Mouse (Mus musculus) lung, embryonic 14.5 days (tissue): ENCODE measurements around the gene Fundc1. TPM values are rescaled to one million over a fixed set of nuclear protein-coding genes. Genes with fewer than 3 reads are reported as not detected.
"Not testable (repeated sequence)": the region's sequence is repeated elsewhere in the genome, so short reads cannot be mapped to it uniquely, and the experiment has no call there.

Experiments
- ATAC-seq: fragments of 200-750 bp; cut with Nextera tagmentation; 2 replicates; pipeline ENCODE4 v1.8.0; 2017; ENCODE audit warnings: mild to moderate bottlenecking, moderate TSS enrichment, moderate library complexity; ENCODE audit not compliant: insufficient read depth
- DNase-seq: peaks from one replicate; pipeline ENCODE4 v3.0.0-alpha.2; 2015
- H3K27ac ChIP-seq: fragments of 300-500 bp; sonication (generic); 2 replicates; pipeline ENCODE4 v1.5.1; 2014; ENCODE audit warnings: low read depth, mild to moderate bottlenecking, moderate library complexity
- H3K27me3 ChIP-seq: fragments of 300-500 bp; sonication (generic); 2 replicates; pipeline ENCODE4 v1.6.1; 2014; ENCODE audit warnings: low read length, control low read depth; ENCODE audit not compliant: insufficient read depth
- H3K36me3 ChIP-seq: fragments of 300-500 bp; sonication (generic); 2 replicates; pipeline ENCODE4 v1.6.1; 2014; ENCODE audit warnings: control low read depth; ENCODE audit not compliant: insufficient read depth
- H3K4me1 ChIP-seq: fragments of 300-500 bp; sonication (generic); 2 replicates; pipeline ENCODE4 v1.6.1; 2014; ENCODE audit warnings: antibody characterized with exemption, control low read depth; ENCODE audit not compliant: insufficient read depth
- H3K4me2 ChIP-seq: fragments of 300-500 bp; sonication (generic); 2 replicates; pipeline ENCODE4 v1.6.1; 2014; ENCODE audit warnings: mild to moderate bottlenecking
- H3K4me3 ChIP-seq: fragments of 300-500 bp; sonication (generic); 2 replicates; pipeline ENCODE4 v1.5.1; 2014; ENCODE audit warnings: low read depth, low read length
- H3K9ac ChIP-seq: fragments of 300-500 bp; sonication (generic); 2 replicates; pipeline ENCODE4 v1.6.1; 2014
- H3K9me3 ChIP-seq: fragments of 300-500 bp; sonication (generic); 2 replicates; pipeline ENCODE4 v1.6.1; 2016; ENCODE audit warnings: low read depth, low read length, control low read depth
- CTCF ChIP-seq: IDR thresholded peaks from 2 replicates; pipeline ENCODE4 v1.5.1; 2016; ENCODE audit warnings: antibody characterized with exemption, low read depth
- WGBS: fragments of 180-500 bp; shearing (Covaris S2); extraction: QIAGEN DNeasy Blood & Tissue Kit; methylation state at CpG from one replicate; pipeline ENCODE4 v1.1.7; 2014; 5-methylcytosine and 5-hydroxymethylcytosine counted together
- polyA plus RNA-seq: library from polyadenylated mRNA; unstranded; fragments of >200 nt; fragmentation: Nextera tagmentation; extraction: Ambion mirVana; gene quantifications from 2 replicates; pipeline ENCODE4 v1.2.1, GENCODE M21; 2014

Fundc1 gene
- polyA plus RNA-seq, 1 experiment from 2014 or later: 66.7 TPM

DNA sequence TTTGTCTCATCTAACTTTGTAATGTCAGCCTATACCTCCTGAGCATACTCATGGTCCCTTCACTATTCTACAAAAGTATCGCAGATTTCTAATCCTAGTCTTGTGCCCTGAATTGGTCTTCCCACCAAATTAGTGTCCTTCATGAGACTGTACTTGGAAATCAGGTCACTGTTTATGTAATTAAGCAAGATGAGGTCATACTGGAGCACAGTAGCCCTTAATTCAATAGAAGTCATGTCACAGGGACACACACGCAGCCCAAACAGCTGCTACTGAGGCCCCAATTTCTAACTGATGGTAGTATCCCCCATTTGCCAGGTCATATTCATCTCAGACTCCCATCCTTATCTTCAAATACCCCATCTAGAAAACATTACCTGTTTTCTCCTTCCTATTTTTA, 3.5 kb downstream of the Fundc1 start:
- 86% methylated on average over 2 of the region's 2 CpGs for WGBS
- Histone ChIP-seq H3K36me3 (no peaks in the 10 kb centered on the region), H3K4me3 (no peak overlapping the region), H3K27ac (no peak overlapping the region), H3K4me1 (no peaks in the 10 kb centered on the region), H3K4me2 (no peak overlapping the region), H3K27me3 (no peaks in the 10 kb centered on the region), H3K9ac (no peak overlapping the region), H3K9me3 (no peaks in the 10 kb centered on the region)
- no peak for ATAC-seq
- no peak for TF ChIP-seq CTCF
- no peak for DNase-seq

GRCm38 (mm10) chrX:17565743-17566142, 6.4 kb downstream of the Fundc1 start:
- Histone ChIP-seq H3K4me3 (no peak overlapping the region), H3K4me1 (no peaks in the 10 kb centered on the region), H3K9ac (no peak overlapping the region), H3K36me3 (no peaks in the 10 kb centered on the region), H3K27ac (no peak overlapping the region), H3K27me3 (no peaks in the 10 kb centered on the region), H3K9me3 (no peaks in the 10 kb centered on the region), H3K4me2 (no peak overlapping the region)
- ATAC-seq: no peak
- no peak for DNase-seq
- TF ChIP-seq CTCF: no peak

DNA sequence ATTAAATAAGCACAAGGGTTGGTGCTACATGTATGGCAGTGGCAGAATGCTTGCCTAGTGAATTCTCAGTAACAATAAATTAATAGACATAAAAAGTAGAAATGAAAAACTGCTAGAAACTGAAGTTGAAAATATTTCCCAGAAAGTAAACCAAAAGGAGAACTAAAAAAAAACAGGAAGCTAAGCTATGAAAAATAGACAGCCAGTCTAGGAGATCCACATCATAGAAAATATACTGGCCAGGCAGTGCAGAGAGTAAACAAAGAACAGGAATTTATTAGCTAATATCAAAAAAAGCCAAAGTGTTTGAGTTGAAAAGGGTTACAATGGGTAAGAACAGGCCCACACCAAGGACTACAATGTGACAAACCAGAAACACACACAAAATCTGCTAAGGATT, 7.4 kb downstream of the Fundc1 start:
- DNase-seq: no peak
- no peak overlapping the region for H3K4me3 ChIP-seq
- no peak overlapping the region for H3K4me2 ChIP-seq
- TF ChIP-seq CTCF: no peak
- no peaks in the 10 kb centered on the region for H3K4me1 ChIP-seq
- no peaks in the 10 kb centered on the region for H3K36me3 ChIP-seq
- H3K9ac ChIP-seq: no peak overlapping the region
- no peaks in the 10 kb centered on the region for H3K27me3 ChIP-seq
- no peaks in the 10 kb centered on the region for H3K9me3 ChIP-seq
- no peak for ATAC-seq
- H3K27ac ChIP-seq: no peak overlapping the region

DNA sequence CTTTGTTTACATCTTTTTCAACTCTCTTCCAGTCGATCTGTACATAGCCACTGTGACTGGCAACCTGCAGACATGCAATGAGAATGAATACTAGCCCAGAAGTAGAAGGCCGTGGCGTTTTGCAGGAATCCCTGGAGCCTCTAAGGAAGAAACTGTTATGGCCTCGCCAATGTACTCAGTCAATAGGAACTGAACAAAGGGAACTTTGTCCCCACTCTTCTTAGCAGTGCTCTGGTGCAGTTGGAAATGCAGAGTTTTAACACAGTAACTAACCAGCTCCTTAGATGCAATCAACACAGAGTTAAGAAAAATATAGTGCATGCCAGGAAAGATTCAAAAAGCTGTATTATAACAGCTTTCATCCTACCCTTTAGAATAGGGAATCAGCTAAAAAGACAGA, 13.4 kb downstream of the Fundc1 start:
- H3K36me3 ChIP-seq: no peaks in the 10 kb centered on the region
- no peak overlapping the region for H3K9ac ChIP-seq
- DNase-seq: no peak
- H3K4me1 ChIP-seq: no peaks in the 10 kb centered on the region
- H3K27me3 ChIP-seq: no peaks in the 10 kb centered on the region
- H3K4me2 ChIP-seq: no peak overlapping the region
- no peak overlapping the region for H3K27ac ChIP-seq
- no peak for TF ChIP-seq CTCF
- no peaks in the 10 kb centered on the region for H3K9me3 ChIP-seq
- 51% methylated on average over 4 of the region's 4 CpGs for WGBS
- no peak overlapping the region for H3K4me3 ChIP-seq
- no peak for ATAC-seq

DNA sequence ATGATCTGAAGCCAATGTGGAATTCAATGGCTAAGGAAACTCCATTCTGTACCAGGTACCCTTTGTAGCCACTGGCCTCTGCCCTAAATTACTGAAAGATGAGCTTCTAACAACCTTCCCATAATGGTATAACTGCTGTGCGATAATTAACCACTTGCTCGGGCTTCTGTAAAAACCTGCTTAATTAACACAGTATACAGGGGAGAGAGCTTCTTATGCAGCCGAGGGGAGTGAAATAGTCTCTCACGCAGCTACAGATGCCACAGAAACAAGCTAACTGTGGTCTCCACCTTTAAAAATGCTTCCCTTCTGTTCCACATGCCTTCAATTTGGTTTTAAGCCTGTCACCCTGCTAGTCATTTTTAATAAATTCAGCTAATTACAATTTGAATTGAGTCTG, 17.6 kb downstream of the Fundc1 start:
- Histone ChIP-seq H3K27me3 (no peaks in the 10 kb centered on the region), H3K36me3 (no peaks in the 10 kb centered on the region), H3K4me2 (no peak overlapping the region), H3K27ac (no peak overlapping the region), H3K9ac (no peak overlapping the region), H3K9me3 (no peaks in the 10 kb centered on the region), H3K4me3 (no peak overlapping the region), H3K4me1 (no peaks in the 10 kb centered on the region)
- no peak for TF ChIP-seq CTCF
- ATAC-seq (no peak), DNase-seq (no peak)
- WGBS: 87% methylated on average over 4 of the region's 4 CpGs

- DNase-seq, H3K27ac ChIP-seq, H3K9me3 ChIP-seq, H3K4me1 ChIP-seq, ATAC-seq, H3K4me3 ChIP-seq, H3K27me3 ChIP-seq, H3K36me3 ChIP-seq, H3K9ac ChIP-seq, H3K4me2 ChIP-seq: not testable (repeated sequence)
Observed at GRCm38 (mm10) chrX:17551586-17551985, 20.5 kb downstream of the Fundc1 start.

DNA sequence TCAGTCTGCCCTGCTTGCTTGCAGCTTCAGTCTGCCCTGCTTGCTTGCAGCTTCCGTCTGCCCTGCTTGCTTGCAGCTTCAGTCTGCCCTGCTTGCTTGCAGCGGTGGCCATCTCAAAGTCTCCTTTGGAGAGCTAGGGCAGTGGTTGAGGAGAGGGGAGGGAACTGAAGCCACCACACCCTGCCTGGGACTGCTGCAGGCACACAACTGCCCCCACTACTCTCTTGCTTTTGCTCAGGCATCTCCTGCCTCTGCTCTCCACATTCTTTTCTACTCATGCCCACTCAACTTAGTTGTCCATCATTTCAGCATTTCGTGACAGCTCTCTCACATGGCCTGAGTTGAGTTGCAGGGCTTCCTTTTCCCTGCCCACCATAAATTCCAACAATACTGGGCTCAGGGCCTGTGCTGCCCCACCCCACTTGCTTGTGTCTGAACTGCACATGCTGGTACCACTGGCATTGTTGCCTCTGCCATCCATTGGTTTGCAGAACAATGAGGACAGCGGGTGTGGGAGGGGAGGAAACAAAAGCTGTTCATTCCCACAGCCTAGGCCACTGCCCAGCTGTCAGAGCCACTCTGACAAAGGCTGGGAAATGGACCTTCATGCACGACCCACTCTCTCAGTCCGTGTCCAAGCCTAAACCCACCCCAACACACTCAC, 24.9 kb downstream of the Fundc1 start:
- Histone ChIP-seq H3K27me3 (no peaks in the 10 kb centered on the region), H3K4me2 (no peak overlapping the region), H3K4me3 (no peak overlapping the region), H3K9ac (no peak overlapping the region), H3K27ac (no peak overlapping the region), H3K4me1 (no peaks in the 10 kb centered on the region), H3K9me3 (no peaks in the 10 kb centered on the region), H3K36me3 (no peaks in the 10 kb centered on the region)
- WGBS: 21% methylated on average over 6 of the region's 6 CpGs
- TF ChIP-seq CTCF: no peak
- peak; percentile 2 for DNase-seq
- ATAC-seq: peak; percentile 47; the same call in 1 of the 2 replicates
